Mouse (Mus musculus) testis, adult 2 months (tissue): ENCODE results near the gene Pard3b.

Experiments used
- CTCF ChIP-seq: fragments of 200-500 bp; IDR thresholded peaks from 2 replicates; pipeline ENCODE4 v1.5.1; 2012; ENCODE audit warnings: low read depth, mild to moderate bottlenecking, inconsistent platforms, low read length, moderate library complexity; ENCODE audit not compliant: control insufficient read depth, insufficient read depth, insufficient replicate concordance
- POLR2A ChIP-seq: fragments of 200-500 bp; IDR thresholded peaks from 2 replicates; pipeline ENCODE4 v1.6.1; 2012; ENCODE audit warnings: low read depth, mild to moderate bottlenecking, inconsistent platforms, low read length, moderate library complexity; ENCODE audit not compliant: control insufficient read depth

GRCm38 (mm10) chr1:62632886-62633285 lies 994.3 kb downstream of the Pard3b start:
- no peak for TF ChIP-seq POLR2A
- TF ChIP-seq CTCF: no peak
